Mouse (Mus musculus) R1 (cell line): ENCODE measurements around the gene Tmeff2.

Experiments used
- DNase-seq: peaks from one replicate; pipeline ENCODE4 v3.0.0-alpha.2; 2018; ENCODE audit warnings: low read depth, low spot score

The Tmeff2 gene

DNA sequence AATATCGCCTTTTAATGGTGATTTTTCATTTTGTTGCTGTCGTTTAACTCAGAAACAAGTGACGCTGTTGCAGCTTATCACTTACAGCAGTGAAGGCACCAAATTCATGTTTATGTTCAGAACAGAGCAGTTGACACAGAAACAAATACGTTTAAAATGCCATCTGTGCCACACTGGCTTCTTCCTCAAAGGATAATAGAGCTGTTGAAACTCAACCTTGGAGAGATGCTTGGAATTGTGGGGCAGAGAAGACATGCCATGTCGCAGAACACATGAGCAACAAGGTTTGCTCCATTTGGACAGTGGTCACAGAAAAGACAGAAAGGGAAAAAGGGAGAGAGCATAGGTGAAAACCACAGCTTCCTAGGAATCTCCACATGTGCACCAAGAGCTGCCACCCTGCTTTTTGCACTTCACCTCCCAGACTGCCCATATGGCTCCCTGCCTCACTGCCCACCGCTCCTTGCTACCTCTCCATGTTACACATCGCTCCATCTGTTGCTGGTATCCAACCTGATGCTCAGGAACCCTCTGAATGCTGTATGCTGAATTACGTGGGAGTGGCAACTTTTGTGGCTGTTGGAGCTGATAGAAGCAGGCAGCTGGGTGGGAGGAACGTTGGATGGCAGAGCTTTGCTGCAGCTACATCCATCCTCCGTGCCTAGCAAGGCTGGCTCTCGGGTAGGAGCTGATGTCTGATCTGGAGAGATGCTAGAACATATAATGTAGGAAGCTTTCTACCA lies 298.8 kb downstream of the Tmeff2 start:
- no peak for DNase-seq

DNA sequence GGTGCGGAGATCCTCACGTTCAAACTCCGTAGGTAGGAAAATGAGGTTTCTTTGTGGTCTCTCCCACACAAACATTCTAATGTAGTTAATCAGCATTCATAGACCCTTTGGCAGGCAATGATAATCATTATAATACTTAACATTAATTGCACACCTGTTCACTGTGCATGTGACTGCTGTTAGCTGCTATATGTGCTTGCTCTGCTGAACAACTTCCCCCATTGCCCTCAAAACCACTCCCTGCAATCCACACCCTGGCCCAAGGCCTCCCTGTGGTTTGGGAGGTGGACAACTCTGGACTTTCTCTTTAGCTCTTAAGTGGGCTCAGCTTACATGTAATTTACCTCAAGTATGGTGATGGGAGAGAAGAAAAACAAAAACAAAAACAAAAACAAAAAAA lies 299.5 kb downstream of the Tmeff2 start:
- DNase-seq, result no peak

DNA sequence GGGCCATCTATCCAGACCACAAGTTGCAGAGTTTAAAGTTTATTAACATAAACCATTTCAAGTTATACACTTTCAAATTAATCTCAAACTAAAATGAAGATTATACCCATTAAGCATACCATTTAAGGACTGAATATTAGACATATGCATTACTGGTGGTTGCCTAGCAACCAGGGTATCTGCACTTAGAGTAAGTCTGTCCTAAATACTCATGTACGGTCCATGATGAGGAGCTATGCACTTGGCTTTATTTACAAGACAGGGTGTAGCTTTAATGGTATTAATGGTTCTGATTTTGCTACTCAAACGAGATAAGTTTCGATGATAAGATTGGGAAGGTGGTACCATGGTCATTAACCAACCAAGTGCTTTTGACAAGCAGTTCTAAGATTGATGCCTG lies 315.2 kb downstream of the Tmeff2 start:
- DNase-seq, result no peak

- no peak for DNase-seq
Measured at GRCm38 (mm10) chr1:51216292-51217050, 316.0 kb downstream of the Tmeff2 start.

- DNase-seq, result no peak
Measured at GRCm38 (mm10) chr1:51217227-51217626, 316.8 kb downstream of the Tmeff2 start.

DNA sequence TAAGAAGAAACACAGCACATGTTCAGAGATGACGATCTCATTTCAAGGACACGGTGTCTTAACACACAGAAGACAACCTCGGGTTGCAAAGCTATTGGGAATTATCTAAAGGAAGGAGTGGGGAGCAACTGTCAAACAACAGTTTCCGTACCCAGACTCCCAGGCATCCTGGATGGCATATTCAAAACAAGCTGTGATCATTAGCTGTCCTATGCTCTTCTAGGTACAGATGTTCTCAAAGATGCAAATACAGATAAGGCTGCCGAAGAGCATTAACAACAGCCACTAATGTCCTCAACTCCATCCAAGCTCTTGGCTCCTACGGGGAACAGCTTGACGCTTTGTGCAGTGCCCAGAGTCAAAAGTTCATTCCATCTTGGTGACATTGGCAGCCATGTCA lies 324.7 kb downstream of the Tmeff2 start:
- no peak for DNase-seq
